Mouse (Mus musculus) hindbrain, embryonic 14.5 days (tissue): ENCODE results near the gene Entpd7. TPM values are rescaled to one million over a fixed set of nuclear protein-coding genes. Genes with fewer than 3 reads are reported as not detected.
A peak's percentile ranks its signal among the peaks of the same experiment; 100 is the strongest.

ENCODE experiments used
- ATAC-seq: fragments of 200-750 bp; cut with Nextera tagmentation; 2 replicates; pipeline ENCODE4 v1.8.0; 2017; ENCODE audit warnings: moderate number of reproducible peaks, mild to moderate bottlenecking, moderate TSS enrichment, moderate library complexity; ENCODE audit not compliant: low FRiP score
- DNase-seq: peaks from one replicate; pipeline ENCODE4 v3.0.0-alpha.2; 2015; ENCODE audit warnings: low spot score
- H3K27ac ChIP-seq: fragments of 300-500 bp; sonication (generic); 2 replicates; pipeline ENCODE4 v1.5.1; 2014; ENCODE audit warnings: mild to moderate bottlenecking, moderate library complexity
- H3K27me3 ChIP-seq: fragments of 300-500 bp; sonication (generic); 2 replicates; pipeline ENCODE4 v1.6.1; 2014; ENCODE audit warnings: mild to moderate bottlenecking, low read length, mixed read lengths; ENCODE audit not compliant: control insufficient read depth, insufficient read depth
- H3K36me3 ChIP-seq: fragments of 300-500 bp; sonication (generic); replicated peaks from 2 replicates; pipeline ENCODE4 v1.6.1; 2014; ENCODE audit not compliant: control insufficient read depth, insufficient read depth
- H3K4me1 ChIP-seq: fragments of 300-500 bp; sonication (generic); replicated peaks from 2 replicates; pipeline ENCODE4 v1.6.1; 2014; ENCODE audit warnings: antibody characterized with exemption, low read length, mixed read lengths; ENCODE audit not compliant: control insufficient read depth, insufficient read depth
- H3K4me2 ChIP-seq: fragments of 300-500 bp; sonication (generic); replicated peaks from 2 replicates; pipeline ENCODE4 v1.6.1; 2014; ENCODE audit warnings: mild to moderate bottlenecking, moderate library complexity
- H3K4me3 ChIP-seq: fragments of 300-500 bp; sonication (generic); replicated peaks from 2 replicates; pipeline ENCODE4 v1.5.1; 2014; ENCODE audit warnings: mild to moderate bottlenecking, low read length
- H3K9ac ChIP-seq: fragments of 300-500 bp; sonication (generic); 2 replicates; pipeline ENCODE4 v1.6.1; 2014
- H3K9me3 ChIP-seq: fragments of 300-500 bp; sonication (generic); 2 replicates; pipeline ENCODE4 v1.6.1; 2016; ENCODE audit warnings: low read length; ENCODE audit not compliant: control insufficient read depth
- WGBS: fragments of 180-500 bp; shearing (Covaris S2); extraction: QIAGEN DNeasy Blood & Tissue Kit; methylation state at CpG from one replicate; pipeline ENCODE4 v1.1.7; 2014; 5-methylcytosine and 5-hydroxymethylcytosine counted together
- polyA plus RNA-seq: library from polyadenylated mRNA; unstranded; fragments of >200 nt; fragmentation: Nextera tagmentation; extraction: Ambion mirVana; gene quantifications from 2 replicates; pipeline ENCODE4 v1.2.1, GENCODE M21; 2014

The Entpd7 gene
- polyA plus RNA-seq, 1 experiment from 2014 or later = 11.9 TPM

GRCm38 (mm10) chr19:43659632-43660031, 29.8 kb upstream of the Entpd7 start:
- Histone ChIP-seq H3K36me3 (peaks cover 21% of the 10 kb centered on the region), H3K4me2 (no peak overlapping the region), H3K27me3 (no peaks in the 10 kb centered on the region), H3K9me3 (no peaks in the 10 kb centered on the region), H3K27ac (no peak overlapping the region), H3K9ac (no peak overlapping the region), H3K4me1 (0 out of 2 replicates have a peak, but pooled peaks cover 8% of the 10 kb centered on the region), H3K4me3 (no peak overlapping the region)
- WGBS = 87% methylated on average over 6 of the region's 6 CpGs
- DNase-seq (no peak), ATAC-seq (no peak)

- Histone ChIP-seq H3K4me2 (no peak overlapping the region), H3K4me3 (no peak overlapping the region), H3K9me3 (no peaks in the 10 kb centered on the region), H3K36me3 (peaks cover 21% of the 10 kb centered on the region), H3K4me1 (0 out of 2 replicates have a peak, but pooled peaks cover 8% of the 10 kb centered on the region), H3K9ac (no peak overlapping the region), H3K27me3 (no peaks in the 10 kb centered on the region), H3K27ac (no peak overlapping the region)
- ATAC-seq = no peak
- 89% methylated on average over 9 of the region's 9 CpGs for WGBS
- no peak for DNase-seq
Measured at GRCm38 (mm10) chr19:43660774-43661173, 28.7 kb upstream of the Entpd7 start.

GRCm38 (mm10) chr19:43662176-43662967, 27.1 kb upstream of the Entpd7 start:
- H3K27ac ChIP-seq = no peak overlapping the region
- DNase-seq (no peak), ATAC-seq (peak; percentile 54; the same call in 1 of the 2 replicates)
- H3K9ac ChIP-seq = no peak overlapping the region
- 33% methylated on average over 19 of the region's 19 CpGs for WGBS
- H3K27me3 ChIP-seq = no peaks in the 10 kb centered on the region
- no peak overlapping the region for H3K4me2 ChIP-seq
- no peaks in the 10 kb centered on the region for H3K9me3 ChIP-seq
- 0 out of 2 replicates have a peak, but pooled peaks cover 8% of the 10 kb centered on the region for H3K4me1 ChIP-seq
- H3K36me3 ChIP-seq = peaks cover 21% of the 10 kb centered on the region
- H3K4me3 ChIP-seq = no peak overlapping the region

GRCm38 (mm10) chr19:43663471-43663870, 26.0 kb upstream of the Entpd7 start:
- Histone ChIP-seq H3K36me3 (peaks cover 21% of the 10 kb centered on the region), H3K4me1 (0 out of 2 replicates have a peak, but pooled peaks cover 8% of the 10 kb centered on the region), H3K4me2 (no peak overlapping the region), H3K4me3 (no peak overlapping the region), H3K27me3 (no peaks in the 10 kb centered on the region), H3K9me3 (no peaks in the 10 kb centered on the region), H3K9ac (no peak overlapping the region), H3K27ac (no peak overlapping the region)
- ATAC-seq = no peak
- DNase-seq = no peak
- WGBS = 83% methylated on average over 8 of the region's 8 CpGs

- no peaks in the 10 kb centered on the region for H3K9me3 ChIP-seq
- H3K4me2 ChIP-seq = no peak overlapping the region
- DNase-seq (peak; percentile 77), ATAC-seq (no peak)
- H3K4me1 ChIP-seq = 0 out of 2 replicates have a peak, but pooled peaks cover 8% of the 10 kb centered on the region
- H3K36me3 ChIP-seq = peaks cover 21% of the 10 kb centered on the region
- no peaks in the 10 kb centered on the region for H3K27me3 ChIP-seq
- 49% methylated on average over 12 of the region's 12 CpGs for WGBS
- no peak overlapping the region for H3K4me3 ChIP-seq
- no peak overlapping the region for H3K27ac ChIP-seq
- no peak overlapping the region for H3K9ac ChIP-seq
Measured at GRCm38 (mm10) chr19:43665441-43666048, 23.9 kb upstream of the Entpd7 start.

- no peak overlapping the region for H3K27ac ChIP-seq
- H3K9me3 ChIP-seq = no peaks in the 10 kb centered on the region
- peaks cover 21% of the 10 kb centered on the region for H3K36me3 ChIP-seq
- H3K9ac ChIP-seq = no peak overlapping the region
- no peak overlapping the region for H3K4me2 ChIP-seq
- no peaks in the 10 kb centered on the region for H3K27me3 ChIP-seq
- no peak for DNase-seq
- ATAC-seq = no peak
- no peak overlapping the region for H3K4me3 ChIP-seq
- H3K4me1 ChIP-seq = 0 out of 2 replicates have a peak, but pooled peaks cover 6% of the 10 kb centered on the region
- WGBS = 87% methylated on average over 22 of the region's 22 CpGs
Measured at GRCm38 (mm10) chr19:43666661-43667429, 22.6 kb upstream of the Entpd7 start.

- Histone ChIP-seq H3K9me3 (no peaks in the 10 kb centered on the region), H3K27me3 (no peaks in the 10 kb centered on the region), H3K36me3 (peaks cover 21% of the 10 kb centered on the region), H3K27ac (no peak overlapping the region), H3K4me1 (0 out of 2 replicates have a peak, but pooled peaks cover under 1% of the 10 kb centered on the region), H3K4me2 (no peak overlapping the region), H3K4me3 (no peak overlapping the region), H3K9ac (no peak overlapping the region)
- DNase-seq (no peak), ATAC-seq (no peak)
- 66% methylated on average over 4 of the region's 4 CpGs for WGBS
Measured at GRCm38 (mm10) chr19:43667430-43667809, 22.1 kb upstream of the Entpd7 start.

GRCm38 (mm10) chr19:43669136-43669759, 20.2 kb upstream of the Entpd7 start:
- no peaks in the 10 kb centered on the region for H3K27me3 ChIP-seq
- H3K36me3 ChIP-seq = peaks cover 4% of the 10 kb centered on the region
- DNase-seq (no peak), ATAC-seq (no peak)
- no peaks in the 10 kb centered on the region for H3K9me3 ChIP-seq
- no peak overlapping the region for H3K9ac ChIP-seq
- H3K4me3 ChIP-seq = no peak overlapping the region
- WGBS = 90% methylated on average over 8 of the region's 8 CpGs
- H3K4me2 ChIP-seq = no peak overlapping the region
- H3K27ac ChIP-seq = no peak overlapping the region
- peaks cover 11% of the 10 kb centered on the region; the same call in 1 of the 2 replicates for H3K4me1 ChIP-seq
